Mouse (Mus musculus): ENCODE measurements at regions not wholly inside any gene's neighbourhood (a gene's known extent, or its start where the extent isn't known, plus 50 kb on each side); places are given as distances from the start of the nearest gene placed in this dataset.

DNA sequence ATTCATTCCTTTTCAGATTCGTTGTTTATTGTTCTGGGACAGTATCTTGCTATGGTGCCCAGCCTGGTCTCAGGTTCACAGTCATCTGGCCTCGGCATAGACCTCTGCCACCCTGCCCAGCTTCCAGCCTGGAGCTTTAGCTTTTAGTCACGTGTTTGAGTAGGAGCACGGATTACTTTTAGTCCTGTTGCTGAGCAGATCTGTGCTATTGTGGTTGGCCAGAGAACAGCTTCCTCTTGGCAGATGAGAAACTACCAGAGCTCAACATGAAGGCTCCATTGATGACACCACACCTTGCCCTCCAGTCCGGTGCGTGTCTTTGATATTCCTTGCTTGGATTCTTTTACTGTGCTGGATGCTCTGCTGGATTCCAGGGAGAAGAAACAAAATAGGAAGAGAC is 54.5 kb upstream of the Etaa1 start:
- TF ChIP-seq CTCF (IDR thresholded peaks at IDR 0.05; ENCODE audit: insufficient read depth, low read depth, low read length) (no peak), POLR2A (IDR thresholded peaks at IDR 0.05; ENCODE audit: insufficient read depth, low read depth, low read length) (no peak)

All from olfactory bulb, adult 2 months (tissue).